Mouse (Mus musculus): ENCODE results near the gene Rab21.

DNA sequence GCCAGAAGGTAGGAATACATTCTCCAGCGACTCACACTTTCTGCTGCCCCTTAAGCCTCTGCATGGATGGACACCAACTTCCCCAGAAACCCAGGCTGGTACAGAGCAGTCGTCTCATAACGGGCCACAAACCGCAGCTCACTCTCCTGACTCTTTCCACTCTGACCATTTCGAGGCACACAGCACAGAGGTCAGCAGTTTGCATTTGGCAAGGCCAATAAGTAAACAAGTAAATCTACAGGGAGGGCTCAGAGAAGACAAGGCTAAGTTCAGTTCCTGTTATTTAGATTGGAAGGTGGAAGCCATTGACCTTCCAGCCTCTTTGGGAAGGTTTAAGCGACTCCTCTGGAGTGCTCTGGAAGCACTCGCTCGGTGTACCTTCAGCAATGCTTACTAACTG is 26.5 kb downstream of the Rab21 start:
- TF ChIP-seq POLR2A (IDR thresholded peaks at IDR 0.05; ENCODE audit: extremely low read depth, insufficient read depth, low read length) (no peak), CTCF (IDR thresholded peaks at IDR 0.05; ENCODE audit: extremely low read depth, insufficient read depth, low read length) (no peak)

Data from cortical plate, adult 2 months (tissue).